Mouse (Mus musculus): ENCODE data around the gene Prr13. TPM values are rescaled to one million over a fixed set of nuclear protein-coding genes. Genes with fewer than 3 reads are reported as not detected.

The Prr13 gene
- total RNA-seq (2014; rRNA removed) (7.3 and 11.1 TPM in 2 replicates), polyA plus RNA-seq (2012; rRNA removed) (93.4 and 98.3 TPM in 2 replicates)

DNA sequence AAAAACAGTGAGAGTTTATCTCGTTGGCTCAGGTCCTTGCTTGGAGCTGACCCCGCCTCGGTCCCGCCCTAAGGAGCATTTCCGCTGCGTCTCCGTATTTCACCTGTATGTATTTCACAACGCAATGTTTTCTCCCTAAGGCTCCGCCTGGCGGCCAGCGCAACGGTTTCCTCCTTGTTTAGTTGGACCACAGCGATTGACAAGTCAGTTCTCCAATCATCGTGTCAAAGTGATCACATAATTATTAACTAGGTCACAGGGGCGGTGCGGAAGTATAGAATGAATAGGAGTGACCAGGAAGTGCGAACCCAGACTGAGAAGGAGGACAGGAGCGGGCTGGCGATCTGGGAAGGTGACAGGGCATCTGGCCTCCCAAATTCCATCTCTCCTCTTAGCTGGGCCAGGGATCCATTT is at the start of gene Prr13:
Gene Prr13, plus strand, starts transcription at position 125 of the 414 bp plus-strand sequence.
- Histone ChIP-seq H3K4me3 (ENCODE audit: insufficient read depth, low read depth, low read length) (peak within 1 kb of the TSS; percentile 68), H3K36me3 (ENCODE audit: control insufficient read depth, insufficient read depth, low read length) (peaks cover 5% of the 10 kb centered on the region; the same call in 1 of the 2 replicates), H3K79me2 (ENCODE audit: control insufficient read depth, insufficient read depth, low read length) (no peaks in the 10 kb centered on the region; the same call in 1 of the 2 replicates), H3K27ac (replicated peaks; ENCODE audit: insufficient read depth, low read depth, low read length) (peak within 1 kb of the TSS; percentile 53), H3K9ac (ENCODE audit: low read depth, low read length) (peak within 1 kb of the TSS; percentile 70), H3K4me1 (ENCODE audit: control insufficient read depth, insufficient read depth, low read length) (peaks cover 9% of the 10 kb centered on the region), H3K27me3 (ENCODE audit: control insufficient read depth, insufficient read depth, low read length) (no peaks in the 10 kb centered on the region)
- WGBS: under 1% methylated on average over 19 of the region's 19 CpGs
- peak; percentile 98 for DNase-seq (ENCODE audit: extremely low read depth, low read depth, low spot score)
- TF ChIP-seq CTCF (IDR thresholded peaks at IDR 0.05; ENCODE audit: low read depth, low read length) (peak; percentile 76), POLR2A (IDR thresholded peaks at IDR 0.05; ENCODE audit: extremely low read depth, insufficient read depth, low read length) (peak; percentile 79)

DNA sequence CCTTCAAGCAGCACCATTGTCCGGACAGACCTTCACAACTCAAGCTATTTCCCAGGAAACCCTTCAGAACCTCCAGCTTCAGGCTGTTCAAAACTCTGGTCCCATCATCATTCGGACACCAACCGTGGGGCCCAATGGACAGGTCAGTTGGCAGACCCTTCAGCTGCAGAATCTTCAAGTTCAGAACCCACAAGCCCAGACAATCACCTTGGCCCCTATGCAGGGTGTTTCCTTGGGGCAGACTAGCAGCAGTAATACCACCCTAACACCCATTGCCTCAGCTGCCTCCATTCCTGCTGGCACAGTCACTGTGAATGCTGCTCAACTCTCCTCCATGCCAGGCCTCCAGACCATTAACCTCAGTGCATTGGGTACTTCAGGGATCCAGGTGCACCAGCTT is 49.5 kb upstream of the Prr13 start:
- Histone ChIP-seq H3K36me3 (ENCODE audit: control insufficient read depth, insufficient read depth, low read length) (peaks cover 28% of the 10 kb centered on the region), H3K4me1 (ENCODE audit: control insufficient read depth, insufficient read depth, low read length) (peaks cover 19% of the 10 kb centered on the region), H3K27ac (replicated peaks; ENCODE audit: insufficient read depth, low read depth, low read length) (no peak overlapping the region), H3K9ac (ENCODE audit: low read depth, low read length) (no peak overlapping the region), H3K79me2 (ENCODE audit: control insufficient read depth, insufficient read depth, low read length) (peaks cover 30% of the 10 kb centered on the region), H3K4me3 (ENCODE audit: insufficient read depth, low read depth, low read length) (no peak overlapping the region), H3K27me3 (ENCODE audit: control insufficient read depth, insufficient read depth, low read length) (no peaks in the 10 kb centered on the region)
- WGBS: 90% methylated on average over 3 of the region's 3 CpGs
- no peak for DNase-seq (ENCODE audit: extremely low read depth, low read depth, low spot score)
- no peak for TF ChIP-seq CTCF (IDR thresholded peaks at IDR 0.05; ENCODE audit: low read depth, low read length)
- TF ChIP-seq POLR2A (IDR thresholded peaks at IDR 0.05; ENCODE audit: extremely low read depth, insufficient read depth, low read length): no peak

- H3K27ac ChIP-seq (replicated peaks; ENCODE audit: insufficient read depth, low read depth, low read length): no peak overlapping the region
- peaks cover 16% of the 10 kb centered on the region for H3K4me1 ChIP-seq (ENCODE audit: control insufficient read depth, insufficient read depth, low read length)
- no peak overlapping the region for H3K9ac ChIP-seq (ENCODE audit: low read depth, low read length)
- peaks cover 29% of the 10 kb centered on the region for H3K36me3 ChIP-seq (ENCODE audit: control insufficient read depth, insufficient read depth, low read length)
- H3K79me2 ChIP-seq (ENCODE audit: control insufficient read depth, insufficient read depth, low read length): peaks cover 30% of the 10 kb centered on the region
- no peak for DNase-seq (ENCODE audit: extremely low read depth, low read depth, low spot score)
- WGBS: 74% methylated on average over 1 of the region's 1 CpGs
- TF ChIP-seq CTCF (IDR thresholded peaks at IDR 0.05; ENCODE audit: low read depth, low read length): no peak
- TF ChIP-seq POLR2A (IDR thresholded peaks at IDR 0.05; ENCODE audit: extremely low read depth, insufficient read depth, low read length): no peak
- H3K4me3 ChIP-seq (ENCODE audit: insufficient read depth, low read depth, low read length): no peak overlapping the region
- H3K27me3 ChIP-seq (ENCODE audit: control insufficient read depth, insufficient read depth, low read length): no peaks in the 10 kb centered on the region
Measured at GRCm38 (mm10) chr15:102411077-102411476, 47.8 kb upstream of the Prr13 start.

- H3K9ac ChIP-seq (ENCODE audit: low read depth, low read length): no peak overlapping the region
- H3K27ac ChIP-seq (replicated peaks; ENCODE audit: insufficient read depth, low read depth, low read length): no peak overlapping the region; the same call in 1 of the 2 replicates
- peaks cover 22% of the 10 kb centered on the region for H3K36me3 ChIP-seq (ENCODE audit: control insufficient read depth, insufficient read depth, low read length)
- TF ChIP-seq CTCF (IDR thresholded peaks at IDR 0.05; ENCODE audit: low read depth, low read length) (no peak), POLR2A (IDR thresholded peaks at IDR 0.05; ENCODE audit: extremely low read depth, insufficient read depth, low read length) (no peak)
- no peak overlapping the region for H3K4me3 ChIP-seq (ENCODE audit: insufficient read depth, low read depth, low read length)
- DNase-seq (ENCODE audit: extremely low read depth, low read depth, low spot score): no peak
- H3K79me2 ChIP-seq (ENCODE audit: control insufficient read depth, insufficient read depth, low read length): peaks cover 20% of the 10 kb centered on the region
- H3K4me1 ChIP-seq (ENCODE audit: control insufficient read depth, insufficient read depth, low read length): peaks cover 16% of the 10 kb centered on the region
- no peaks in the 10 kb centered on the region for H3K27me3 ChIP-seq (ENCODE audit: control insufficient read depth, insufficient read depth, low read length)
Measured at GRCm38 (mm10) chr15:102413687-102414086, 45.1 kb upstream of the Prr13 start.

- Histone ChIP-seq H3K9ac (ENCODE audit: low read depth, low read length) (no peak overlapping the region), H3K36me3 (ENCODE audit: control insufficient read depth, insufficient read depth, low read length) (peaks cover 8% of the 10 kb centered on the region), H3K4me3 (ENCODE audit: insufficient read depth, low read depth, low read length) (no peak overlapping the region), H3K4me1 (ENCODE audit: control insufficient read depth, insufficient read depth, low read length) (peaks cover 7% of the 10 kb centered on the region), H3K79me2 (ENCODE audit: control insufficient read depth, insufficient read depth, low read length) (peaks cover 11% of the 10 kb centered on the region; the same call in 1 of the 2 replicates), H3K27ac (replicated peaks; ENCODE audit: insufficient read depth, low read depth, low read length) (no peak overlapping the region), H3K27me3 (ENCODE audit: control insufficient read depth, insufficient read depth, low read length) (no peaks in the 10 kb centered on the region)
- WGBS: 86% methylated on average over 2 of the region's 2 CpGs
- DNase-seq (ENCODE audit: extremely low read depth, low read depth, low spot score): no peak
- no peak for TF ChIP-seq POLR2A (IDR thresholded peaks at IDR 0.05; ENCODE audit: extremely low read depth, insufficient read depth, low read length)
- no peak for TF ChIP-seq CTCF (IDR thresholded peaks at IDR 0.05; ENCODE audit: low read depth, low read length)
Measured at GRCm38 (mm10) chr15:102417524-102417923, 41.3 kb upstream of the Prr13 start.

- Histone ChIP-seq H3K27me3 (ENCODE audit: control insufficient read depth, insufficient read depth, low read length) (no peaks in the 10 kb centered on the region), H3K36me3 (ENCODE audit: control insufficient read depth, insufficient read depth, low read length) (peaks cover 9% of the 10 kb centered on the region), H3K9ac (ENCODE audit: low read depth, low read length) (no peak overlapping the region), H3K79me2 (ENCODE audit: control insufficient read depth, insufficient read depth, low read length) (peaks cover 14% of the 10 kb centered on the region; the same call in 1 of the 2 replicates), H3K4me3 (ENCODE audit: insufficient read depth, low read depth, low read length) (no peak overlapping the region), H3K27ac (replicated peaks; ENCODE audit: insufficient read depth, low read depth, low read length) (no peak overlapping the region), H3K4me1 (ENCODE audit: control insufficient read depth, insufficient read depth, low read length) (peaks cover 5% of the 10 kb centered on the region; the same call in 1 of the 2 replicates)
- WGBS: 3% methylated on average over 1 of the region's 1 CpGs
- no peak for TF ChIP-seq POLR2A (IDR thresholded peaks at IDR 0.05; ENCODE audit: extremely low read depth, insufficient read depth, low read length)
- TF ChIP-seq CTCF (IDR thresholded peaks at IDR 0.05; ENCODE audit: low read depth, low read length): no peak
- DNase-seq (ENCODE audit: extremely low read depth, low read depth, low spot score): no peak
Measured at GRCm38 (mm10) chr15:102420986-102421385, 37.8 kb upstream of the Prr13 start.
